Mouse (Mus musculus) ES-E14 (cell line): ENCODE data around the gene Hectd4. TPM values are rescaled to one million over a fixed set of nuclear protein-coding genes. Genes with fewer than 3 reads are reported as not detected.
A peak's percentile ranks its signal among the peaks of the same experiment; 100 is the strongest.

ENCODE experiments used
- DNase-seq: peaks from one replicate; pipeline ENCODE4 v3.0.0-alpha.2; 2013; ENCODE audit warnings: low read depth, low spot score
- H3K27ac ChIP-seq: 2 replicates; pipeline ENCODE4 v1.5.1; 2012; ENCODE audit warnings: low read depth, mild to moderate bottlenecking, low read length, moderate library complexity, mixed read lengths; ENCODE audit not compliant: poor library complexity, insufficient read depth, severe bottlenecking
- H3K36me3 ChIP-seq: 2 replicates; pipeline ENCODE4 v1.6.1; 2012; ENCODE audit warnings: mild to moderate bottlenecking, low read length, moderate library complexity, mixed read lengths; ENCODE audit not compliant: control insufficient read depth, poor library complexity, insufficient read depth, severe bottlenecking
- H3K4me1 ChIP-seq, 2 experiments: fragments of 150-350 bp in 1 of 2; sonication (generic) in 1 of 2; 2 replicates each; pipeline ENCODE4 v1.6.1; 2012; ENCODE audit warnings: low read length in 2 of 2, mild to moderate bottlenecking in 1 of 2, mixed read lengths in 1 of 2; ENCODE audit not compliant: control insufficient read depth in 2 of 2, insufficient read depth in 2 of 2, poor library complexity in 1 of 2
- H3K4me3 ChIP-seq, 2 experiments: fragments of 150-350 bp in 1 of 2; sonication (generic) in 1 of 2; 2 replicates each; pipeline ENCODE4 v1.5.1; 2012; ENCODE audit warnings: low read length in 2 of 2, low read depth in 1 of 2, mild to moderate bottlenecking in 1 of 2, mixed read lengths in 1 of 2; ENCODE audit not compliant: insufficient read depth in 1 of 2, poor library complexity in 1 of 2, severe bottlenecking in 1 of 2
- H3K9ac ChIP-seq: 2 replicates; pipeline ENCODE4 v1.6.1; 2012; ENCODE audit warnings: low read depth, mild to moderate bottlenecking, low read length, mixed read lengths; ENCODE audit not compliant: poor library complexity, insufficient read depth, severe bottlenecking
- H3K9me3 ChIP-seq: fragments of 150-350 bp; sonication (generic); 2 replicates; pipeline ENCODE4 v1.6.1; 2012; ENCODE audit warnings: low read depth, mild to moderate bottlenecking, low read length; ENCODE audit not compliant: control insufficient read depth, insufficient read depth
- CHD2 ChIP-seq: IDR thresholded peaks from 2 replicates; pipeline ENCODE4 v1.6.1; 2014; ENCODE audit warnings: mild to moderate bottlenecking, low read depth, low read length, inconsistent platforms
- HCFC1 ChIP-seq: IDR thresholded peaks from 2 replicates; pipeline ENCODE4 v1.6.1; 2012; ENCODE audit warnings: low read length, inconsistent platforms, borderline replicate concordance; ENCODE audit not compliant: insufficient read depth
- MAFK ChIP-seq: IDR thresholded peaks from 2 replicates; pipeline ENCODE4 v1.6.1; 2014; ENCODE audit warnings: mild to moderate bottlenecking, low read depth, low read length, inconsistent platforms; ENCODE audit not compliant: insufficient read depth
- ZC3H11A ChIP-seq: IDR thresholded peaks from 2 replicates; pipeline ENCODE4 v1.6.1; 2012; ENCODE audit warnings: low read depth, mild to moderate bottlenecking, inconsistent platforms, low read length, borderline replicate concordance
- ZNF384 ChIP-seq: IDR thresholded peaks from 2 replicates; pipeline ENCODE4 v1.6.1; 2012; ENCODE audit warnings: low read depth, low read length, inconsistent platforms
- in situ Hi-C, 2 experiments: fragments of 600-800 bp; cut with MboI; formaldehyde crosslinking; loops; one replicate each; pipeline ENCODE4 v1.15.1; 2025; ENCODE audit warnings: low sequenced_read_pairs in 2 of 2, inconsistent platforms in 1 of 2; ENCODE audit not compliant: unreplicated experiment in 2 of 2
- total RNA-seq: library from RNA; depleted of rRNA; stranded (reverse); fragments of 300-350 nt; gene quantifications from 2 replicates; pipeline ENCODE4 v1.2.3, GENCODE M21; 2012

Hectd4 gene
- total RNA-seq, 1 experiment, result 14.2 TPM

GRCm38 (mm10) chr5:121385461-121386119, 165.6 kb downstream of the Hectd4 start, which contains the start of gene Trafd1:
Gene Trafd1 (minus strand): TSS chr5:121385632.
- in situ Hi-C loops, result loop anchor here in 1 of 2 experiments (10.0 kb wide), 1 partner anchor 171 kb away; no protein-coding TSS in a partner anchor
- Histone ChIP-seq H3K4me3 (peak within 1 kb of the TSS; percentile 73 to 78), H3K36me3 (no peaks in the 10 kb centered on the region), H3K27ac (no peak within 1 kb of the TSS), H3K4me1 (peaks cover 0 to 4% of the 10 kb centered on the region in 2 experiments; a peak in 1 of 4 replicates), H3K9ac (peak within 1 kb of the TSS; percentile 76), H3K9me3 (no peaks in the 10 kb centered on the region)
- TF ChIP-seq HCFC1, result no peak
- peak; percentile 27; the same call in 1 of the 2 replicates for TF ChIP-seq CHD2
- peak; percentile 80 for DNase-seq

GRCm38 (mm10) chr5:121386120-121386909, 166.3 kb downstream of the Hectd4 start:
- in situ Hi-C loops, result loop anchor here in 1 of 2 experiments (10.0 kb wide), 1 partner anchor 172 kb away; no protein-coding TSS in a partner anchor
- no peak overlapping the region for H3K9ac ChIP-seq
- H3K27ac ChIP-seq, result no peak overlapping the region
- no peaks in the 10 kb centered on the region for H3K9me3 ChIP-seq
- TF ChIP-seq HCFC1 (no peak), ZC3H11A (no peak), MAFK (no peak), ZNF384 (no peak), CHD2 (no peak)
- H3K36me3 ChIP-seq, result no peaks in the 10 kb centered on the region
- DNase-seq, result no peak
- H3K4me3 ChIP-seq, result peak overlapping the region in 1 of 2 experiments; percentile 73; a peak in 2 of 4 replicates
- peaks cover 0 to 4% of the 10 kb centered on the region in 2 experiments; a peak in 1 of 4 replicates for H3K4me1 ChIP-seq

GRCm38 (mm10) chr5:121387126-121387525, 167.1 kb downstream of the Hectd4 start:
- in situ Hi-C loops, result loop anchor here in 1 of 2 experiments (10.0 kb wide), 1 partner anchor 172 kb away; no protein-coding TSS in a partner anchor
- H3K36me3 ChIP-seq, result no peaks in the 10 kb centered on the region
- no peak overlapping the region for H3K9ac ChIP-seq
- no peak overlapping the region for H3K27ac ChIP-seq
- TF ChIP-seq ZNF384 (no peak), MAFK (no peak), HCFC1 (no peak), ZC3H11A (no peak), CHD2 (no peak)
- H3K4me1 ChIP-seq, result peaks cover 0 to 4% of the 10 kb centered on the region in 2 experiments; a peak in 1 of 4 replicates
- no peaks in the 10 kb centered on the region for H3K9me3 ChIP-seq
- no peak overlapping the region for H3K4me3 ChIP-seq
- DNase-seq, result no peak

DNA sequence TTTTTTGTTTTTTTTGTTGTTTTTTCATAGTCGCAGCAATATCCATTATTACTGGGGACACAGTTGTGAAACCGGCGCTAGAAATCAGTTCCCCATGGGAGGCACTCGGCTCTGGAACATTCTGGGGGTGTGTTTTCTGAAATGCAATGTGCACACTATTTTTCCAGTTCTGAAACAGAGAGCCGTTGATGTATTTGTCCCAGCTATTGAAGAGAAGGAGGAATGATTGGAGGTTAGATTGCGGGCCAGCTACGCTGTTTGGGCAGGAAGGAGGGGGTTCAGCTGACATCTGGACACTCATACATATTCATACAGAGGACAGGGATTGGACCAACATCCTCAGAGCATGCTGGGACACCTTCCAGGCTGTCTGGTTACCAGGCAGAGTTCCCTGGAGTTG, 169.1 kb downstream of the Hectd4 start:
- Histone ChIP-seq H3K36me3 (no peaks in the 10 kb centered on the region), H3K9ac (no peak overlapping the region), H3K4me1 (peaks cover 2 to 4% of the 10 kb centered on the region in 2 experiments; a peak in 2 of 4 replicates), H3K27ac (no peak overlapping the region), H3K9me3 (no peaks in the 10 kb centered on the region), H3K4me3 (no peak overlapping the region)
- DNase-seq, result no peak
- TF ChIP-seq ZC3H11A (no peak), HCFC1 (no peak), MAFK (no peak), CHD2 (no peak), ZNF384 (no peak)
- in situ Hi-C loops, result loop anchor here in 1 of 2 experiments (10.0 kb wide), 1 partner anchor 174 kb away; no protein-coding TSS in a partner anchor
